Mouse (Mus musculus) myocyte (in vitro differentiated cells): ENCODE data around the gene Pcp4. TPM values are rescaled to one million over a fixed set of nuclear protein-coding genes. Genes with fewer than 3 reads are reported as not detected.

ENCODE experiments used
- H3K27me3 ChIP-seq: one replicate; pipeline ENCODE4 v1.6.1; 2011; ENCODE audit not compliant: control insufficient read depth, insufficient read depth, insufficient read length
- H3K36me3 ChIP-seq: one replicate; pipeline ENCODE4 v1.6.1; 2011; ENCODE audit not compliant: control insufficient read depth, insufficient read depth
- H3K4me2 ChIP-seq: one replicate; pipeline ENCODE4 v1.6.1; 2011; ENCODE audit warnings: low read depth, control low read depth
- H3K4me3 ChIP-seq: one replicate; pipeline ENCODE4 v1.5.1; 2011; ENCODE audit warnings: mild to moderate bottlenecking, control low read depth, moderate library complexity
- H3K79me2 ChIP-seq: one replicate; pipeline ENCODE4 v1.6.1; 2011; ENCODE audit not compliant: control insufficient read depth, insufficient read depth
- H3ac ChIP-seq: one replicate; pipeline ENCODE4 v1.6.1; 2011; ENCODE audit not compliant: control insufficient read depth, insufficient read length
- CEBPB ChIP-seq: IDR thresholded peaks from 2 replicates; pipeline ENCODE4 v1.6.1; 2011; ENCODE audit warnings: mild to moderate bottlenecking, moderate library complexity; ENCODE audit not compliant: poor library complexity, insufficient read depth, severe bottlenecking
- E2F4 ChIP-seq: IDR thresholded peaks from one replicate; pipeline ENCODE4 v1.6.1; 2011; ENCODE audit warnings: mild to moderate bottlenecking, control low read depth, moderate library complexity; ENCODE audit not compliant: insufficient read depth
- MAX ChIP-seq: IDR thresholded peaks from one replicate; pipeline ENCODE4 v1.6.1; 2011; ENCODE audit warnings: low read depth, mild to moderate bottlenecking, control low read depth
- MYOD1 ChIP-seq, 3 experiments: IDR thresholded peaks; one replicate each; pipeline ENCODE4 v1.6.1; 2011; ENCODE audit warnings: control low read depth in 2 of 3, low read depth in 2 of 3, mild to moderate bottlenecking in 2 of 3, moderate library complexity in 1 of 3; ENCODE audit not compliant: insufficient read length in 2 of 3, control insufficient read depth in 1 of 3
- MYOG ChIP-seq, 3 experiments: IDR thresholded peaks; one replicate each; pipeline ENCODE4 v1.6.1; 2011; ENCODE audit warnings: control low read depth in 2 of 3, low read depth in 2 of 3, mild to moderate bottlenecking in 2 of 3; ENCODE audit not compliant: insufficient read length in 2 of 3, control insufficient read depth in 1 of 3, insufficient read depth in 1 of 3
- POLR2A ChIP-seq: IDR thresholded peaks from one replicate; pipeline ENCODE4 v1.6.1; 2011; ENCODE audit warnings: low read depth, mild to moderate bottlenecking, control low read depth, moderate library complexity; ENCODE audit not compliant: insufficient read length
- POLR2AphosphoS2 ChIP-seq: IDR thresholded peaks from one replicate; pipeline ENCODE4 v1.6.1; 2011; ENCODE audit warnings: low read depth, control low read depth; ENCODE audit not compliant: insufficient read length
- REST ChIP-seq: IDR thresholded peaks from one replicate; pipeline ENCODE4 v1.6.1; 2011; ENCODE audit warnings: mild to moderate bottlenecking, control low read depth, moderate library complexity; ENCODE audit not compliant: insufficient read depth, insufficient read length
- SRF ChIP-seq: IDR thresholded peaks from one replicate; pipeline ENCODE4 v1.6.1; 2011; ENCODE audit warnings: low read depth; ENCODE audit not compliant: control insufficient read depth, insufficient read length
- TCF12 ChIP-seq: IDR thresholded peaks from one replicate; pipeline ENCODE4 v1.6.1; 2011; ENCODE audit warnings: mild to moderate bottlenecking, control low read depth; ENCODE audit not compliant: poor library complexity, insufficient read depth, severe bottlenecking
- TCF3 ChIP-seq: IDR thresholded peaks from one replicate; pipeline ENCODE4 v1.6.1; 2011; ENCODE audit warnings: low read depth, control low read depth; ENCODE audit not compliant: insufficient read length
- USF1 ChIP-seq: IDR thresholded peaks from one replicate; pipeline ENCODE4 v1.6.1; 2011; ENCODE audit warnings: low read depth, mild to moderate bottlenecking, control low read depth, moderate library complexity
- polyA plus RNA-seq: library from polyadenylated mRNA; unstranded; fragments of >200 nt; fragmentation: generic; extraction: Trizol; gene quantifications from one replicate; pipeline ENCODE4 v1.2.1, GENCODE M21; 2012; ENCODE audit warnings: missing spikeins

Gene Pcp4
- polyA plus RNA-seq, 1 experiment: not detected

DNA sequence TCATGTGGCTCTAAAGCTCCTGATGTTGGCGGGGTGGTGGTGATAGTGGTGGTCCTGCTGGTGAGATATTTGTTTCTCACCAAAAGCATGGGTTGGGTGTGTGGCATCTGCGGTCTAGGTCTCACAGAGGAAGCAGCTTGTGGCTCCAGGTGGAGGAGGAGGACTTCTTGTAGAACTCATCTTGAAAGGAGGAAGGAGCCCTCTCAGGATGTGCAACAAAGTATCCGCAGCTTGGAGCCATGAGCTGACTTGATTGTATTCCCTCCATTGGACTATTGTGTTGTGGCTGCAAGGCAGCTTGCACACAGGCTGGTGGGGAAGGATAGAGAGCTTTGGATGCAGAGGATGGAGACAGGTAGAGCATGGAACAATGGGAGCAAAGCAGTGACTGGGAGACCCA, 60.1 kb downstream of the Pcp4 start:
- Histone ChIP-seq H3K36me3 (no peaks in the 10 kb centered on the region), H3ac (no peak overlapping the region), H3K27me3 (peaks cover 13% of the 10 kb centered on the region), H3K4me2 (no peak overlapping the region), H3K79me2 (no peaks in the 10 kb centered on the region), H3K4me3 (no peak overlapping the region)
- no peak for TF ChIP-seq MAX
- TF ChIP-seq TCF12: no peak
- no peak for TF ChIP-seq SRF
- TF ChIP-seq E2F4: no peak
- TF ChIP-seq CEBPB: no peak
- no peak for TF ChIP-seq USF1
- TF ChIP-seq MYOG (IDR thresholded peaks at IDR 0.05; ENCODE audit: control insufficient read depth in 1 of 3, insufficient read depth in 1 of 3, insufficient read length in 2 of 3, low read depth in 2 of 3): no peak
- TF ChIP-seq MYOD1 (IDR thresholded peaks at IDR 0.05; ENCODE audit: control insufficient read depth in 1 of 3, insufficient read length in 2 of 3, low read depth in 2 of 3): no peak
- no peak for TF ChIP-seq POLR2A
- TF ChIP-seq REST: no peak
- no peak for TF ChIP-seq POLR2AphosphoS2
- no peak for TF ChIP-seq TCF3

DNA sequence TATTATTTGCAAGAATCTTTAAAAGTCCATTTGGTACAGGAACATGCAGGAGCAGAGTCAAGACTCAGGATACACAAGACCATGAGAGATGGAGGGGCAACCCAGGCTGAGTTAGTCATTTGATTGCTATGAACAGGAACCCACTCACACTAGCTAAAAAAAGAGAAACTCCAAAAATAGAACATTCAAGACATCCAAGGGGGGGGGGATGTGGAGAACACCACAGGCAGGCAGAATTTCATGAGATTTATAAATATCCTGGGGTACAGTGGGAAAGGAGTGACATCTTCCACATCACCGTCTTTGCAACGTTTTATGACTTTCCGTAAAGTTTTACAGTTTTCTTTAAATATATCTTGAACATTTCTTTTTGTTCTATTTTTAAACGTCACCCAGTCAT, 61.1 kb downstream of the Pcp4 start:
- Histone ChIP-seq H3K4me2 (no peak overlapping the region), H3ac (no peak overlapping the region)
- TF ChIP-seq POLR2AphosphoS2 (no peak), E2F4 (no peak), MYOD1 (IDR thresholded peaks at IDR 0.05; ENCODE audit: control insufficient read depth in 1 of 3, insufficient read length in 2 of 3, low read depth in 2 of 3) (no peak), SRF (no peak), TCF3 (no peak), POLR2A (no peak)

DNA sequence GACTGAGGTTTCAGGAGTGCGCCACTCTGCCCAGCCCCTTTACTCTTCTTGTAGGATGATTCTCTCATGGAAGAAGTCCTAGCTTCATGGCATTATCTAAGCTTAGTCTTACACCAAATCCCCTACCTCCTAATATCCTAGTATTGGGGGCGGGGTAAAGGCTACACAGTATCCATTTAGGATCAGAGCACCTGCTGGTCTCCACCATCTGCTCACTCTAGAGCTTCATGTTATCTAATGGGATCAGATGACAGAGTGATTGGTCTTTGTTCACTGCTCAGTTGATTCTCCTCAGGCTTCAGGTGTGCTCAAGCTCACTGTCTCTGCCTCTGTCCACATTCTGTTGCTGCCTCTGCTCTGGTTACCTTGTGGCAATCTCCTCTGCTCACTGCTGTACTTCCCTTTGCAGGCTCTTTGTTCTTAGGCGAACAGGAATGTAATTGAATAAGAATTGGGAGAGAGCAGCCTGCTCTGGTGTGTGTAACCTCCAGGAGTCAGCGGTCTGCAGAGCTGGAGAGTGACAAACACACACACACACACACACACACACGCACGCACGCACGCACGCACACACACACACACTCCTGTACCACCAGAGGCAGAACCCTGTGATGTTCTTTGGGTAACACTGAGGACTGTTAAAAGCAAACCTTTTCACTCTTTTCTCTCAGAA, 62.6 kb downstream of the Pcp4 start:
- Histone ChIP-seq H3K36me3 (no peaks in the 10 kb centered on the region), H3K4me2 (no peak overlapping the region), H3K27me3 (peaks cover 13% of the 10 kb centered on the region), H3K4me3 (no peak overlapping the region), H3K79me2 (no peaks in the 10 kb centered on the region), H3ac (no peak overlapping the region)
- TF ChIP-seq MYOG (IDR thresholded peaks at IDR 0.05; ENCODE audit: control insufficient read depth in 1 of 3, insufficient read depth in 1 of 3, insufficient read length in 2 of 3, low read depth in 2 of 3) (no peak), TCF12 (no peak), MAX (no peak), CEBPB (no peak), USF1 (no peak), E2F4 (no peak), MYOD1 (IDR thresholded peaks at IDR 0.05; ENCODE audit: control insufficient read depth in 1 of 3, insufficient read length in 2 of 3, low read depth in 2 of 3) (no peak), REST (no peak), TCF3 (no peak), POLR2AphosphoS2 (no peak), POLR2A (no peak), SRF (no peak)

More for the DNA sequence above, 61.1 kb downstream of the Pcp4 start:
- H3K27me3 ChIP-seq: peaks cover 13% of the 10 kb centered on the region
- no peaks in the 10 kb centered on the region for H3K79me2 ChIP-seq
- no peak overlapping the region for H3K4me3 ChIP-seq
- no peaks in the 10 kb centered on the region for H3K36me3 ChIP-seq

DNA sequence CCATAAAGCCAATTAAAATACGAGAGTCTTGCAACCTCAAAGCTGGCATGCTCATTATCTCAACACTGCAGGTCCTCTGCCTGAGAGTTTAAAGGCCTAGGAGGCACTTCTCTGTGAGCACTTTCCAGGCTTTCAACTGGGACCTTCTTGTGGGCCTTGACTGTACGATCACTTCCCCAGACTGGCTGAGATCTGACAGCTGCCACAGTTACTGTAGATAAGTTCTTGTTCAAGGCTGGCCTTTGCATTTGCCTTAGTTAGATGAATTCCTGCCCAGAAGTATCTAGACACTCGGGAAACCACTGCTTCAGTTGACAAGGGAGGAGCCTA, 63.1 kb downstream of the Pcp4 start:
- TF ChIP-seq MAX (no peak), E2F4 (no peak), MYOG (IDR thresholded peaks at IDR 0.05; ENCODE audit: control insufficient read depth in 1 of 3, insufficient read depth in 1 of 3, insufficient read length in 2 of 3, low read depth in 2 of 3) (no peak), POLR2AphosphoS2 (no peak), POLR2A (no peak)
- peaks cover 13% of the 10 kb centered on the region for H3K27me3 ChIP-seq
- H3K4me2 ChIP-seq: no peak overlapping the region
- no peak overlapping the region for H3ac ChIP-seq
- H3K4me3 ChIP-seq: no peak overlapping the region
- H3K79me2 ChIP-seq: no peaks in the 10 kb centered on the region
- no peaks in the 10 kb centered on the region for H3K36me3 ChIP-seq

DNA sequence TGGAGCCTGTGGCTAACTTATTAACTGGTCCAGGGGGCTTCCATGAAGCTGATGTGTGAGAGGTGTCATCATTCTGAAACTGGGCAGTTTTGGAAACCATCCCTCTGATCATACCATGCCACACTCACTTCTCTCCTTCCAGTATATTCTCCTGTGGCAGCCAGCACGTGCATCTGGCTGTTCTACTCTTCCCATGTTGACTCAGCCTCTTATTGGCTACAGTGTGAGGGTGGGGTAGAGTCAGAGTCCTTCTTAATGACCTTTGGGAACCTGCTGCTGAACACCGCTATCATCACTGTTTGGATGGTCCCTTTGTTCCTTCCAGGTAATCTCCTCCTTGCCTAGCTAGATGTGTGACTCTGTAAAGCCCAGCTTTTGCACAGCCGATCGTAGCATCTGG, 63.6 kb downstream of the Pcp4 start:
- H3K27me3 ChIP-seq: peaks cover 13% of the 10 kb centered on the region
- H3K36me3 ChIP-seq: no peaks in the 10 kb centered on the region
- no peak overlapping the region for H3K4me2 ChIP-seq
- TF ChIP-seq E2F4: no peak
- no peak for TF ChIP-seq REST
- no peak for TF ChIP-seq TCF3
- TF ChIP-seq MYOD1 (IDR thresholded peaks at IDR 0.05; ENCODE audit: control insufficient read depth in 1 of 3, insufficient read length in 2 of 3, low read depth in 2 of 3): no peak
- H3K79me2 ChIP-seq: no peaks in the 10 kb centered on the region
- no peak overlapping the region for H3ac ChIP-seq
- H3K4me3 ChIP-seq: no peak overlapping the region
